Mouse (Mus musculus): Measurements from ENCODE around the gene Tbx10. TPM values are rescaled to one million over a fixed set of nuclear protein-coding genes. Genes with fewer than 3 reads are reported as not detected.
"Not testable (repeated sequence)": the region's sequence is repeated elsewhere in the genome, so short reads cannot be mapped to it uniquely, and the experiment has no call there.

Tbx10 gene
- polyA plus RNA-seq, 1 experiment from 2014 or later: 0.17 TPM

DNA sequence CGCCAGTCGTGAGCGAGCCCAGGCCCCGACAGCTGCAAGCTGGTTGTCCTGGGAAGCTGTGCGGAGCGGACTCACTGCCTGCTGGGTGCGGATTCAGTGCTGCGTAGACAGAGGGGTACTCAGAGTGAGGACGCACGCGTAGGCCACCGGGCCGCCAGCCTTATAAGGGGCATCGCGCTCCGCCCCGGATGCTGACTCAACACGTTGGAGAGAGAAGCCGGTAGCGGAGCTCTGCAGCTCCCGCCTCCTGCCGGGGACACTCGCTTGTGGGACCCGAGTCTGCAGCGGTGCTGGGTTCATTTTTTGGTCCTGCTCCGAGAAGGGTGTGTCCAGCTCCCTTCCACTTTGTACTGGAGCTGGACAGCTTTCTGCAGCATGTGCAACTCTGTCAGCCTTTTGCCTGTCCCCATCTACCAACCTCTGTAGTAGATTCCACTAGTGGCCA, 45.3 kb downstream of the Tbx10 start, which contains the start of gene Gstp1:
Gene Gstp1, minus strand, starts transcription at position 198 of the 445 bp plus-strand sequence.
- peak; percentile 87 for ATAC-seq (ENCODE audit: insufficient read depth, low FRiP score)
- WGBS: 0% methylated on average over 26 of the region's 26 CpGs
- Histone ChIP-seq H3K9ac (ENCODE audit: low read length) (peak within 1 kb of the TSS; percentile 94), H3K36me3 (ENCODE audit: control insufficient read depth, insufficient read depth, low read length) (no peaks in the 10 kb centered on the region; the same call in 1 of the 2 replicates), H3K4me2 (ENCODE audit: low read depth, low read length) (peak within 1 kb of the TSS; percentile 90), H3K4me1 (ENCODE audit: control insufficient read depth, insufficient read depth, low read length) (peaks cover 12% of the 10 kb centered on the region), H3K4me3 (replicated peaks; ENCODE audit: low read length) (peak within 1 kb of the TSS; percentile 89), H3K27ac (ENCODE audit: low read length) (peak within 1 kb of the TSS; percentile 90), H3K27me3 (ENCODE audit: control insufficient read depth, insufficient read depth, low read length) (no peaks in the 10 kb centered on the region), H3K9me3 (replicated peaks; ENCODE audit: control insufficient read depth, low read length) (no peaks in the 10 kb centered on the region)

DNA sequence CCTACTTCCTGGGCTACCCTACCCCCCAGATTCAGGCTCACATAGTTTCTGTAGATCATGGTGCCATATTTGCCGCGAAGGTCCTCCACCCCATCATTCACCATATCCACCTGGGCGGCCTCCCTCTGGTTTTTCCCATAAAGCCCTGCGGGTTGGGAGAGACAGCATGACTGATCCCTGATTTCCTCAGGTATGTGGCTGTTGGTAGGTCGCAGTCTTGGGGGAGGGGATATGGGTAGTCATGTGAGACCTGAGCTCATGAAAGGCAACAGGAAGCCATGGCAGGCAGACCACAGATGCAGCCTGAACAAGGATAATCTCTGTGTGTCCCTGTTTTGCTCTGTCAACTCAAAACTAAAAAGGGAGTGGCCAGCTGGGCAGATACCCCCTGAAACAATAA, 48.4 kb downstream of the Tbx10 start:
- WGBS: 83% methylated on average over 5 of the region's 5 CpGs
- not testable (repeated sequence) for H3K36me3 ChIP-seq (ENCODE audit: control insufficient read depth, insufficient read depth, low read length); H3K27ac ChIP-seq (ENCODE audit: low read length); H3K4me3 ChIP-seq (replicated peaks; ENCODE audit: low read length); ATAC-seq (ENCODE audit: insufficient read depth, low FRiP score); H3K9ac ChIP-seq (ENCODE audit: low read length); H3K9me3 ChIP-seq (replicated peaks; ENCODE audit: control insufficient read depth, low read length); H3K27me3 ChIP-seq (ENCODE audit: control insufficient read depth, insufficient read depth, low read length); H3K4me2 ChIP-seq (ENCODE audit: low read depth, low read length)
- H3K4me1 ChIP-seq (ENCODE audit: control insufficient read depth, insufficient read depth, low read length): peaks cover 11% of the 10 kb centered on the region

DNA sequence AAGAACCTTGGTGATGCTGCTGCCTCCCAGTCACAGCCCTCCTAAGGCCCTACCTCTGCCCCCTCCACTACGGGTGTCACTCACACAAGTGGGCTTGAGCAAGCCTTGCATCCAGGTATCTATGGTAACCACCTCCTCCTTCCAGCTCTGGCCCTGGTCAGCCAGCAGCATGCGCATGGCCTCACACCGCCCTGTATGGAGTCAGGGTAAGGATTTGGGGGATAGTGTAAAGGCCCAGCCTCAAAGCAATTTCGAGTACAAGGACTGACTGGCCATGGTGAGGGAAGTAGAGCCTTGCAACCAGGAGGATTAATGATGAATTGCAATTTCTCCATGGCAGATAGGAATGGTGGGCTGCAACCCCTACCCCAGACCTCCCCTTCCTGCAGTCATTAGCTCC, 48.9 kb downstream of the Tbx10 start:
- 0 out of 2 replicates have a peak overlapping the region, but pooled peaks have one; percentile 1 for H3K9ac ChIP-seq (ENCODE audit: low read length)
- ATAC-seq (ENCODE audit: insufficient read depth, low FRiP score); H3K9me3 ChIP-seq (replicated peaks; ENCODE audit: control insufficient read depth, low read length); H3K4me2 ChIP-seq (ENCODE audit: low read depth, low read length); H3K36me3 ChIP-seq (ENCODE audit: control insufficient read depth, insufficient read depth, low read length); H3K4me1 ChIP-seq (ENCODE audit: control insufficient read depth, insufficient read depth, low read length); H3K4me3 ChIP-seq (replicated peaks; ENCODE audit: low read length); H3K27me3 ChIP-seq (ENCODE audit: control insufficient read depth, insufficient read depth, low read length); H3K27ac ChIP-seq (ENCODE audit: low read length): not testable (repeated sequence)
- 89% methylated on average over 3 of the region's 4 CpGs for WGBS

GRCm38 (mm10) chr19:4042124-4042523, 49.6 kb downstream of the Tbx10 start:
- Histone ChIP-seq H3K4me2 (ENCODE audit: low read depth, low read length) (no peak overlapping the region), H3K4me1 (ENCODE audit: control insufficient read depth, insufficient read depth, low read length) (peaks cover 3% of the 10 kb centered on the region; the same call in 1 of the 2 replicates), H3K9me3 (replicated peaks; ENCODE audit: control insufficient read depth, low read length) (no peaks in the 10 kb centered on the region), H3K27me3 (ENCODE audit: control insufficient read depth, insufficient read depth, low read length) (no peaks in the 10 kb centered on the region), H3K36me3 (ENCODE audit: control insufficient read depth, insufficient read depth, low read length) (no peaks in the 10 kb centered on the region), H3K9ac (ENCODE audit: low read length) (0 out of 2 replicates have a peak overlapping the region, but pooled peaks have one; percentile 1), H3K27ac (ENCODE audit: low read length) (no peak overlapping the region; the same call in 1 of the 2 replicates), H3K4me3 (replicated peaks; ENCODE audit: low read length) (no peak overlapping the region)
- no peak for ATAC-seq (ENCODE audit: insufficient read depth, low FRiP score)
- WGBS: 51% methylated on average over 14 of the region's 14 CpGs

- H3K27ac ChIP-seq (ENCODE audit: low read length); ATAC-seq (ENCODE audit: insufficient read depth, low FRiP score); H3K9me3 ChIP-seq (replicated peaks; ENCODE audit: control insufficient read depth, low read length); H3K4me3 ChIP-seq (replicated peaks; ENCODE audit: low read length); H3K4me1 ChIP-seq (ENCODE audit: control insufficient read depth, insufficient read depth, low read length); H3K4me2 ChIP-seq (ENCODE audit: low read depth, low read length); H3K27me3 ChIP-seq (ENCODE audit: control insufficient read depth, insufficient read depth, low read length); H3K36me3 ChIP-seq (ENCODE audit: control insufficient read depth, insufficient read depth, low read length); H3K9ac ChIP-seq (ENCODE audit: low read length): not testable (repeated sequence)
- 77% methylated on average over 5 of the region's 5 CpGs for WGBS
These were observed 51.6 kb downstream of the Tbx10 start for GRCm38 (mm10) chr19:4044109-4044508.

DNA sequence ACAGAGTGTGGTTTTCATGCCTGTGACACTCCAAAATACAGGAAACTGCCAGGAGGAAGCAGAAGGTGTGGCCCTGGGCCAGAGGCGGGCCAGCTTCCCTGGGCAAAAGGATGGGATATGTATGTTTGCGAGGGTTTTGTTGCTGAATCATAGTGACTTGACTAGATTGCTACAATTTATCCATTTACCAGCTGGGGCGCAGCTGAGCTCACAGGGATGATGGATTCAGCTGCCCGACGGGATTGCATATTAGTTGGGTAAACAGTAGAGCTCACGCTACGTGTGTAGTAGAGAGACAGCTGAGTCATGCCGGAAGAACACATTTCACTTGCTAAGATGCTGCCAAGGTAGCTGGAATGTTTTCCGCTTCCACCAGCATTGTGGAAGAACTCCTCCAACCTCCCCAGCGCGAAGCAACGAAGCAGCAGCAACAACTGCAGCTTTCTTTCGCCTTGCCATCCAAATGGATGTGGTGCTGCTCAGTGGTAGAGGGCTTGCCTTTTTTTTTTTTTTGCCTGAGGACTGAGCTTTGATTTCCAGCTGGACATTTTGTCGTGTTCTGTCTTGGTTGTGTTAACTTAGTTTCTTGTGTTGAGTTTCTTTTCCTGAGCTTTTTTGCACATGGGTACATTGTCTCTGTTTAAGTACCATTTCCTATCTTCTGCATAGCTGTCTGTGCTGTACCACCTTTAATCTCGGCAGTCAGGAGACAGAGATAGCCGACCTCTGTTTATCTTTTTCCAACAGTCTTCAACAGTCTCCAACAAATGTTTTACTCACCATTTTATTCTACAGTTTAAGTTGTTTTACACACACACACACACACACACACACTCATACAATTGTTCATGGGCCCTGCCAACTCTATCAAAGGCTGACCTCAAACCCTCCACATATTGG, 53.7 kb downstream of the Tbx10 start, which contains the start of gene Gstp2:
Gene Gstp2, minus strand, starts transcription at position 58 of the 900 bp plus-strand sequence.
- Histone ChIP-seq H3K9ac (ENCODE audit: low read length) (no peak within 1 kb of the TSS), H3K27ac (ENCODE audit: low read length) (peak within 1 kb of the TSS; percentile 92), H3K4me3 (replicated peaks; ENCODE audit: low read length) (no peak within 1 kb of the TSS), H3K36me3 (ENCODE audit: control insufficient read depth, insufficient read depth, low read length) (no peaks in the 10 kb centered on the region), H3K9me3 (replicated peaks; ENCODE audit: control insufficient read depth, low read length) (no peaks in the 10 kb centered on the region), H3K4me2 (ENCODE audit: low read depth, low read length) (peak within 1 kb of the TSS; percentile 41; the same call in 1 of the 2 replicates), H3K4me1 (ENCODE audit: control insufficient read depth, insufficient read depth, low read length) (no peaks in the 10 kb centered on the region), H3K27me3 (ENCODE audit: control insufficient read depth, insufficient read depth, low read length) (no peaks in the 10 kb centered on the region)
- ATAC-seq (ENCODE audit: insufficient read depth, low FRiP score): peak; percentile 89; the same call in 1 of the 2 replicates
- 19% methylated on average over 16 of the region's 16 CpGs for WGBS

DNA sequence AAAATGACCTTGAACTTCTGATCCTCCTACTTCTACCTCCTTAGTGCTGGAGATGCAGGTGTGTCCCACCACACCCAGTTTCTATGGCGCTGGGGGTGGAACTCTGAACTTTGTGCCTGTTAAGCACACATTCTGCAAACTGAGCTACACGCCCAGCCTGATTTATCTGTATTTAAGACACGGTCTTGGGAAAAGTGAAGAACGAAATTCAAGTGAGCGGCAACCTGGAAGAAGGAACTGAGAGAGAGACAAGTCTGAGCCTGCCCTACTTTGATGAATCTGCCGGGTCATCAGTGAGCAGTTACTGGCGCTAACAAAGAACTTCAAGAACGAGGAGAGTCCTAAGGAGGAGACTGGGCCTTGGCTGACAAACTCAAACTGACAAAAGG, 54.3 kb downstream of the Tbx10 start:
- ATAC-seq (ENCODE audit: insufficient read depth, low FRiP score): peak; percentile 69
- peak overlapping the region; percentile 27; the same call in 1 of the 2 replicates for H3K4me2 ChIP-seq (ENCODE audit: low read depth, low read length)
- H3K27ac ChIP-seq (ENCODE audit: low read length): peak overlapping the region; percentile 92
- no peaks in the 10 kb centered on the region for H3K36me3 ChIP-seq (ENCODE audit: control insufficient read depth, insufficient read depth, low read length)
- H3K4me3 ChIP-seq (replicated peaks; ENCODE audit: low read length): no peak overlapping the region
- H3K9ac ChIP-seq (ENCODE audit: low read length): no peak overlapping the region
- no peaks in the 10 kb centered on the region for H3K9me3 ChIP-seq (replicated peaks; ENCODE audit: control insufficient read depth, low read length)
- H3K4me1 ChIP-seq (ENCODE audit: control insufficient read depth, insufficient read depth, low read length): no peaks in the 10 kb centered on the region
- 56% methylated on average over 8 of the region's 8 CpGs for WGBS
- H3K27me3 ChIP-seq (ENCODE audit: control insufficient read depth, insufficient read depth, low read length): no peaks in the 10 kb centered on the region

DNA sequence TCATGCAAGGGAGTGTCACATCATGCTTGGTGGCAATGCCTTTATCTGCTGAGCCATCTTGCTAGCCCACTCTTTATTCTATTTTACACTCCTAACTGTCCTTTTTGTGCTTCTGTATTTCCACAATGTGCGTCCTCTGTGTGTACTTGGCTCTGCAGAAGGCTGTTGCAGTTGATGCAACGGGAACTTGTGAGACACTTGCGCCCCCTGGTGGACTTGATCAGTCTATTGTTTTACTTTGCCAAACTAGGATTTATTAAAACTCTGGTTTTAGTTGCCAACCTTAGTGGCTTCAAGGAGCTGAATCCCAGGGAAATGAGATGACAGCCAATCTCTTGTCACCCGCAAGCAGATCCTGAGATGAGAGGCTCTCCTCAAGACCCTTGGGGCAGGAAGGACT, 55.3 kb downstream of the Tbx10 start:
- Histone ChIP-seq H3K9ac (ENCODE audit: low read length) (no peak overlapping the region), H3K4me1 (ENCODE audit: control insufficient read depth, insufficient read depth, low read length) (no peaks in the 10 kb centered on the region), H3K27me3 (ENCODE audit: control insufficient read depth, insufficient read depth, low read length) (no peaks in the 10 kb centered on the region), H3K9me3 (replicated peaks; ENCODE audit: control insufficient read depth, low read length) (no peaks in the 10 kb centered on the region), H3K27ac (ENCODE audit: low read length) (no peak overlapping the region), H3K4me3 (replicated peaks; ENCODE audit: low read length) (no peak overlapping the region), H3K4me2 (ENCODE audit: low read depth, low read length) (no peak overlapping the region), H3K36me3 (ENCODE audit: control insufficient read depth, insufficient read depth, low read length) (no peaks in the 10 kb centered on the region)
- 21% methylated on average over 4 of the region's 4 CpGs for WGBS
- no peak for ATAC-seq (ENCODE audit: insufficient read depth, low FRiP score)

DNA sequence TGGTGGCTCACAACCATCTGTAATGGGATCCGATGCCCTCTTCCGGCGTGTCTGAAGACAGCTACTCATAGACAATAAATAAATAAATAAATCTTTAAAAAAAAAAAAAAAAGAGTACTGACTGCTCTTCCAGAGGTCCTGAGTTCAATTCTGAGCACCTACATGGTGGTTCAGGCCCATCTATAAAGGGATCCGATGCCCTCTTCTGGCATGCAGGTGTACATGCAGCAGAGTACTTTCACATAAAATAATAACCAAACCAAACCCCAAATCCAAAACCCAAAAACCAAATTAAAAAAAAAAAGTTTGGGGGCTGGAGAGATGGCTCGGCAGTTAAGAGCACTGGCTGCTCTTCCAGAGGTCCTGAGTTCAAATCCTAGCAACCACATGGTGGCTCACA, 56.5 kb downstream of the Tbx10 start:
- H3K9me3 ChIP-seq (replicated peaks; ENCODE audit: control insufficient read depth, low read length); H3K4me1 ChIP-seq (ENCODE audit: control insufficient read depth, insufficient read depth, low read length); H3K27me3 ChIP-seq (ENCODE audit: control insufficient read depth, insufficient read depth, low read length); H3K4me2 ChIP-seq (ENCODE audit: low read depth, low read length); ATAC-seq (ENCODE audit: insufficient read depth, low FRiP score); H3K4me3 ChIP-seq (replicated peaks; ENCODE audit: low read length); H3K36me3 ChIP-seq (ENCODE audit: control insufficient read depth, insufficient read depth, low read length); H3K9ac ChIP-seq (ENCODE audit: low read length); H3K27ac ChIP-seq (ENCODE audit: low read length): not testable (repeated sequence)
- 81% methylated on average over 5 of the region's 5 CpGs for WGBS

Data from stomach, embryonic 16.5 days (tissue).